In genomic region chr8:64941019-64941418, GRCm38 (mm10) we compare ENCODE assay signal across 16 mouse cellular contexts. TPM values are rescaled to one million over a fixed set of nuclear protein-coding genes. Genes with fewer than 3 reads are reported as not detected.
DNase-seq lines count a peak whose midpoint lies in the region; ATAC-seq lines count a peak whose summit lies in the region.
"Had no signal": no experiment of that assay in that cellular context is flagged by ENCODE, and none has a peak within 500 bp of the region (broad histone marks: within the 10 kb centered on the region; RNA-seq: fewer than 3 reads in every experiment).

No protein-coding gene starts in this region.

- H3K4me1 ChIP-seq in forebrain, embryonic 14.5 days (ENCODE audit: control insufficient read depth, insufficient read depth, low read length) = no peaks in the 10 kb centered on the region
- no peaks in the 10 kb centered on the region for H3K4me1 ChIP-seq in forebrain, embryonic 11.5 days (replicated peaks; ENCODE audit: control insufficient read depth, insufficient read depth, low read length)
- H3K4me1 ChIP-seq in midbrain, embryonic 12.5 days = 0 out of 2 replicates have a peak, but pooled peaks cover 5% of the 10 kb centered on the region
- H3K4me1 ChIP-seq in midbrain, embryonic 11.5 days (ENCODE audit: control insufficient read depth, insufficient read depth, low read length) = no peaks in the 10 kb centered on the region
- H3K4me1 ChIP-seq in forebrain, embryonic 16.5 days (replicated peaks; ENCODE audit: control insufficient read depth, insufficient read depth, low read length) = peaks cover 3% of the 10 kb centered on the region
- H3K4me1 ChIP-seq in neural tube, embryonic 14.5 days (ENCODE audit: control insufficient read depth, insufficient read depth, low read length) = no peaks in the 10 kb centered on the region
- H3K4me1 ChIP-seq in heart, embryonic 11.5 days (ENCODE audit: control insufficient read depth, insufficient read depth, low read length) = no peaks in the 10 kb centered on the region

- no peaks in the 10 kb centered on the region; the same call in 1 of the 2 replicates for H3K27me3 ChIP-seq in forebrain, embryonic 14.5 days (replicated peaks; ENCODE audit: control insufficient read depth, insufficient read depth, low read length)
- peaks cover 3% of the 10 kb centered on the region; the same call in 1 of the 2 replicates for H3K27me3 ChIP-seq in forebrain, embryonic 11.5 days (ENCODE audit: control insufficient read depth, insufficient read depth, low read length)
- H3K27me3 ChIP-seq in midbrain, embryonic 12.5 days = peaks cover 10% of the 10 kb centered on the region
- no peaks in the 10 kb centered on the region for H3K27me3 ChIP-seq in midbrain, embryonic 11.5 days (ENCODE audit: control insufficient read depth, insufficient read depth, low read length)
- peaks cover 2% of the 10 kb centered on the region; the same call in 1 of the 2 replicates for H3K27me3 ChIP-seq in forebrain, embryonic 16.5 days (replicated peaks; ENCODE audit: control insufficient read depth, insufficient read depth, low read length)
- H3K27me3 ChIP-seq in neural tube, embryonic 14.5 days (ENCODE audit: control insufficient read depth, insufficient read depth, low read length) = no peaks in the 10 kb centered on the region
- H3K27me3 ChIP-seq in heart, embryonic 11.5 days (ENCODE audit: control insufficient read depth, insufficient read depth, low read length) = peaks cover 7% of the 10 kb centered on the region

- 79% methylated on average over 8 of the region's 8 CpGs for WGBS in forebrain, embryonic 14.5 days
- 82% methylated on average over 8 of the region's 8 CpGs for WGBS in forebrain, embryonic 11.5 days
- 79% methylated on average over 8 of the region's 8 CpGs for WGBS in midbrain, embryonic 12.5 days
- WGBS in midbrain, embryonic 11.5 days = 82% methylated on average over 8 of the region's 8 CpGs
- 73% methylated on average over 8 of the region's 8 CpGs for WGBS in forebrain, embryonic 16.5 days
- 81% methylated on average over 8 of the region's 8 CpGs for WGBS in neural tube, embryonic 14.5 days
- whole genome bisulfite sequencing in heart, embryonic 11.5 days (ENCODE audit: insufficient replicate concordance) = 70% methylated on average over 8 of the region's 8 CpGs

- H3K9ac ChIP-seq in forebrain, embryonic 14.5 days (ENCODE audit: low read length) = no peak overlapping the region
- no peak overlapping the region for H3K9ac ChIP-seq in forebrain, embryonic 11.5 days (ENCODE audit: low read length)
- no peak overlapping the region for H3K9ac ChIP-seq in midbrain, embryonic 12.5 days (replicated peaks)
- H3K9ac ChIP-seq in midbrain, embryonic 11.5 days (ENCODE audit: low read length) = no peak overlapping the region
- H3K9ac ChIP-seq in forebrain, embryonic 16.5 days (replicated peaks; ENCODE audit: low read depth, low read length) = no peak overlapping the region
- H3K9ac ChIP-seq in neural tube, embryonic 14.5 days (replicated peaks; ENCODE audit: low read depth, low read length) = no peak overlapping the region
- H3K9ac ChIP-seq in heart, embryonic 11.5 days (ENCODE audit: low read depth, low read length) = no peak overlapping the region

- no peak overlapping the region for H3K27ac ChIP-seq in forebrain, embryonic 14.5 days (ENCODE audit: low read depth, low read length)
- H3K27ac ChIP-seq in forebrain, embryonic 11.5 days (ENCODE audit: low read depth, low read length) = no peak overlapping the region
- H3K27ac ChIP-seq in midbrain, embryonic 12.5 days (replicated peaks) = no peak overlapping the region
- no peak overlapping the region for H3K27ac ChIP-seq in midbrain, embryonic 11.5 days (ENCODE audit: low read depth, low read length)
- H3K27ac ChIP-seq in forebrain, embryonic 16.5 days (ENCODE audit: low read length) = no peak overlapping the region
- H3K27ac ChIP-seq in neural tube, embryonic 14.5 days (ENCODE audit: low read depth, low read length) = no peak overlapping the region
- H3K27ac ChIP-seq in heart, embryonic 11.5 days (ENCODE audit: low read depth, low read length) = no peak overlapping the region
- H3K27ac ChIP-seq: stomach, postnatal 0 days had no signal

- no peak overlapping the region for H3K4me3 ChIP-seq in forebrain, embryonic 14.5 days (ENCODE audit: low read depth, low read length)
- H3K4me3 ChIP-seq in forebrain, embryonic 11.5 days (ENCODE audit: low read depth, low read length) = no peak overlapping the region
- H3K4me3 ChIP-seq in midbrain, embryonic 12.5 days = no peak overlapping the region
- H3K4me3 ChIP-seq in midbrain, embryonic 11.5 days (ENCODE audit: low read depth, low read length) = no peak overlapping the region
- H3K4me3 ChIP-seq in forebrain, embryonic 16.5 days (replicated peaks; ENCODE audit: low read length) = no peak overlapping the region
- no peak overlapping the region for H3K4me3 ChIP-seq in neural tube, embryonic 14.5 days (ENCODE audit: low read depth, low read length)
- H3K4me3 ChIP-seq in heart, embryonic 11.5 days (ENCODE audit: low read depth, low read length) = no peak overlapping the region
- H3K4me3 ChIP-seq: myocyte had no signal

- H3K4me2 ChIP-seq in forebrain, embryonic 14.5 days (ENCODE audit: low read length) = no peak overlapping the region
- H3K4me2 ChIP-seq in forebrain, embryonic 11.5 days (ENCODE audit: low read depth, low read length, severe bottlenecking) = no peak overlapping the region
- H3K4me2 ChIP-seq in midbrain, embryonic 12.5 days (replicated peaks) = no peak overlapping the region
- H3K4me2 ChIP-seq in midbrain, embryonic 11.5 days = no peak overlapping the region
- H3K4me2 ChIP-seq in forebrain, embryonic 16.5 days (ENCODE audit: low read length) = no peak overlapping the region
- no peak overlapping the region for H3K4me2 ChIP-seq in neural tube, embryonic 14.5 days (ENCODE audit: low read depth, low read length)
- H3K4me2 ChIP-seq in heart, embryonic 11.5 days = no peak overlapping the region
- H3K4me2 ChIP-seq: liver, embryonic 11.5 days had no signal

- no peak for DNase-seq in forebrain, embryonic 14.5 days (ENCODE audit: low spot score)
- DNase-seq in forebrain, embryonic 11.5 days (ENCODE audit: low spot score) = no peak
- DNase-seq in midbrain, embryonic 11.5 days (ENCODE audit: low spot score, missing footprints) = no peak
- DNase-seq: heart, adult 11 months had no signal

- no peaks in the 10 kb centered on the region for H3K36me3 ChIP-seq in forebrain, embryonic 14.5 days (ENCODE audit: control insufficient read depth, insufficient read depth, low read length)
- no peaks in the 10 kb centered on the region for H3K36me3 ChIP-seq in forebrain, embryonic 11.5 days (ENCODE audit: control insufficient read depth, insufficient read depth, low read length)
- H3K36me3 ChIP-seq in midbrain, embryonic 12.5 days = no peaks in the 10 kb centered on the region
- no peaks in the 10 kb centered on the region for H3K36me3 ChIP-seq in midbrain, embryonic 11.5 days (ENCODE audit: control insufficient read depth, insufficient read depth, low read length)
- H3K36me3 ChIP-seq in forebrain, embryonic 16.5 days (ENCODE audit: control insufficient read depth, insufficient read depth) = no peaks in the 10 kb centered on the region
- no peaks in the 10 kb centered on the region for H3K36me3 ChIP-seq in neural tube, embryonic 14.5 days (ENCODE audit: control insufficient read depth, insufficient read depth, low read length)
- no peaks in the 10 kb centered on the region for H3K36me3 ChIP-seq in heart, embryonic 11.5 days (ENCODE audit: control insufficient read depth, insufficient read depth, low read length)

- peak; percentile 43 for ATAC-seq in forebrain, embryonic 14.5 days
- no peak for ATAC-seq in forebrain, embryonic 11.5 days (replicated peaks; ENCODE audit: low FRiP score)
- peak; percentile 5; the same call in 1 of the 2 replicates for ATAC-seq in midbrain, embryonic 12.5 days (ENCODE audit: low FRiP score, low read depth)
- no peak for ATAC-seq in midbrain, embryonic 11.5 days (ENCODE audit: low FRiP score)
- peak; percentile 49 for ATAC-seq in forebrain, embryonic 16.5 days
- ATAC-seq in neural tube, embryonic 14.5 days (ENCODE audit: low read depth) = 0 out of 2 replicates have a peak, but pooled peaks have one; percentile 18
- ATAC-seq in heart, embryonic 11.5 days (replicated peaks; ENCODE audit: insufficient number of reproducible peaks, low FRiP score, low TSS enrichment) = no peak

- H3K9me3 ChIP-seq in forebrain, embryonic 14.5 days (replicated peaks; ENCODE audit: control insufficient read depth, low read length) = no peaks in the 10 kb centered on the region
- H3K9me3 ChIP-seq in forebrain, embryonic 11.5 days (ENCODE audit: control insufficient read depth, low read length) = no peaks in the 10 kb centered on the region
- no peaks in the 10 kb centered on the region for H3K9me3 ChIP-seq in midbrain, embryonic 12.5 days
- no peaks in the 10 kb centered on the region for H3K9me3 ChIP-seq in midbrain, embryonic 11.5 days (ENCODE audit: control insufficient read depth, low read length)
- H3K9me3 ChIP-seq in forebrain, embryonic 16.5 days (ENCODE audit: control insufficient read depth, low read length) = no peaks in the 10 kb centered on the region
- H3K9me3 ChIP-seq in neural tube, embryonic 14.5 days (ENCODE audit: control insufficient read depth, low read length) = no peaks in the 10 kb centered on the region
- H3K9me3 ChIP-seq in heart, embryonic 11.5 days (replicated peaks; ENCODE audit: control insufficient read depth, low read length) = no peaks in the 10 kb centered on the region

RNA-seq across cellular contexts. Expression of gene Tmem192, which starts 6.0 kb away (rescaled TPM):
- polyA plus RNA-seq in forebrain, embryonic 14.5 days (2014; fragmentation: Nextera tagmentation; extraction: Ambion mirVana) = 24.0 and 26.2 TPM in 2 replicates
- 14.0 and 17.4 TPM in 2 replicates for polyA plus RNA-seq in forebrain, embryonic 11.5 days (2014; fragmentation: Nextera tagmentation; extraction: Ambion mirVana)
- polyA plus RNA-seq in midbrain, embryonic 12.5 days (2016; fragmentation: Nextera tagmentation; extraction: Ambion mirVana) = 15.3 and 15.8 TPM in 2 replicates
- polyA plus RNA-seq in midbrain, embryonic 11.5 days (2014; fragmentation: Nextera tagmentation; extraction: Ambion mirVana) = 16.0 and 17.9 TPM in 2 replicates
- 20.9 and 25.0 TPM in 2 replicates for polyA plus RNA-seq in forebrain, embryonic 16.5 days (2015; fragmentation: Nextera tagmentation; extraction: Ambion mirVana)
- polyA plus RNA-seq in neural tube, embryonic 14.5 days (2014; fragmentation: Nextera tagmentation; extraction: Ambion mirVana) = 36.7 and 42.7 TPM in 2 replicates
- 24.8 and 26.8 TPM in 2 replicates for polyA plus RNA-seq in heart, embryonic 11.5 days (2014; fragmentation: Nextera tagmentation; extraction: Ambion mirVana)

RNA-seq across cellular contexts. Expression of gene Trim75, which starts 46.6 kb away (rescaled TPM):
- 0.09 TPM in 1 of 2 replicates, not detected in the other for polyA plus RNA-seq in forebrain, embryonic 14.5 days (2014; fragmentation: Nextera tagmentation; extraction: Ambion mirVana)
- polyA plus RNA-seq in forebrain, embryonic 11.5 days (2014; fragmentation: Nextera tagmentation; extraction: Ambion mirVana) = 0.19 TPM in 1 of 2 replicates, not detected in the other
- not detected in 2 replicates for polyA plus RNA-seq in midbrain, embryonic 12.5 days (2016; fragmentation: Nextera tagmentation; extraction: Ambion mirVana)
- not detected in 2 replicates for polyA plus RNA-seq in midbrain, embryonic 11.5 days (2014; fragmentation: Nextera tagmentation; extraction: Ambion mirVana)
- polyA plus RNA-seq in forebrain, embryonic 16.5 days (2015; fragmentation: Nextera tagmentation; extraction: Ambion mirVana) = 0.34 TPM in 1 of 2 replicates, not detected in the other
- polyA plus RNA-seq in neural tube, embryonic 14.5 days (2014; fragmentation: Nextera tagmentation; extraction: Ambion mirVana) = 0.05 and 0.08 TPM in 2 replicates
- polyA plus RNA-seq in heart, embryonic 11.5 days (2014; fragmentation: Nextera tagmentation; extraction: Ambion mirVana) = 0.10 TPM in 1 of 2 replicates, not detected in the other
- polyA plus RNA-seq: CD4-positive, CD25-positive, alpha-beta regulatory T cell, adult 4 months; cerebellum, adult 2 months; intestine, embryonic 16.5 days; kidney, embryonic 14.5 days; limb, embryonic 11.5 days; liver, embryonic 11.5 days; myocyte; stomach, postnatal 0 days had no signal

Comparison
In these comparisons a context has a peak if more than half of its experiments do, and no peak if none do; other contexts are left out.
1. ATAC-seq: peak in forebrain, embryonic 14.5 days (single experiment), midbrain, embryonic 12.5 days (single experiment), forebrain, embryonic 16.5 days (single experiment) and neural tube, embryonic 14.5 days (single experiment); none in forebrain, embryonic 11.5 days (single experiment), midbrain, embryonic 11.5 days (single experiment) and heart, embryonic 11.5 days (single experiment).